Mouse (Mus musculus) heart, postnatal 0 days (tissue): Measurements from ENCODE around the gene St5. TPM values are rescaled to one million over a fixed set of nuclear protein-coding genes. Genes with fewer than 3 reads are reported as not detected.

Experiments
- ATAC-seq: fragments of 200-750 bp; cut with Nextera tagmentation; 2 replicates; pipeline ENCODE4 v1.8.0; 2017; ENCODE audit warnings: low read depth, moderate number of reproducible peaks, moderate library complexity; ENCODE audit not compliant: insufficient read depth
- DNase-seq: peaks from one replicate; pipeline ENCODE4 v3.0.0-alpha.2; 2016; ENCODE audit warnings: low spot score
- H3K27ac ChIP-seq: fragments of 300-500 bp; sonication (generic); 2 replicates; pipeline ENCODE4 v1.5.1; 2014; ENCODE audit warnings: low read depth, mild to moderate bottlenecking
- H3K27me3 ChIP-seq: fragments of 300-500 bp; sonication (generic); 2 replicates; pipeline ENCODE4 v1.6.1; 2014; ENCODE audit warnings: low read length, mixed read lengths; ENCODE audit not compliant: control insufficient read depth, insufficient read depth
- H3K36me3 ChIP-seq: fragments of 300-500 bp; sonication (generic); replicated peaks from 2 replicates; pipeline ENCODE4 v1.6.1; 2014; ENCODE audit warnings: low read length, mixed read lengths; ENCODE audit not compliant: control insufficient read depth, insufficient read depth
- H3K4me1 ChIP-seq: fragments of 300-500 bp; sonication (generic); 2 replicates; pipeline ENCODE4 v1.6.1; 2014; ENCODE audit warnings: antibody characterized with exemption; ENCODE audit not compliant: control insufficient read depth, insufficient read depth
- H3K4me2 ChIP-seq: fragments of 300-500 bp; sonication (generic); 2 replicates; pipeline ENCODE4 v1.6.1; 2014; ENCODE audit warnings: low read depth, mild to moderate bottlenecking, low read length, moderate library complexity
- H3K4me3 ChIP-seq: fragments of 300-500 bp; sonication (generic); 2 replicates; pipeline ENCODE4 v1.5.1; 2014; ENCODE audit warnings: low read depth, low read length
- H3K9ac ChIP-seq: fragments of 300-500 bp; sonication (generic); replicated peaks from 2 replicates; pipeline ENCODE4 v1.6.1; 2014; ENCODE audit warnings: low read depth, low read length, mixed read lengths
- H3K9me3 ChIP-seq: fragments of 300-500 bp; sonication (generic); replicated peaks from 2 replicates; pipeline ENCODE4 v1.6.1; 2016; ENCODE audit warnings: low read length; ENCODE audit not compliant: control insufficient read depth
- CTCF ChIP-seq: IDR thresholded peaks from 2 replicates; pipeline ENCODE4 v1.5.1; 2016; ENCODE audit warnings: antibody characterized with exemption, control low read depth, low read depth
- EP300 ChIP-seq: IDR thresholded peaks from 2 replicates; pipeline ENCODE4 v1.6.1; 2016; ENCODE audit warnings: antibody characterized with exemption, low read depth
- WGBS: fragments of 180-500 bp; shearing (Covaris S2); extraction: QIAGEN DNeasy Blood & Tissue Kit; methylation state at CpG from one replicate; pipeline ENCODE4 v1.1.7; 2014; 5-methylcytosine and 5-hydroxymethylcytosine counted together
- polyA plus RNA-seq: library from polyadenylated mRNA; unstranded; fragments of >200 nt; fragmentation: Nextera tagmentation; extraction: Ambion mirVana; gene quantifications from 2 replicates; pipeline ENCODE4 v1.2.1, GENCODE M21; 2015
- total RNA-seq: library from RNA; depleted of rRNA; stranded (reverse); fragments of >200 nt; gene quantifications from 2 replicates; pipeline ENCODE4 v1.2.3, GENCODE M21; 2014; ENCODE audit warnings: low replicate concordance

Gene St5
- total and polyA plus RNA-seq, 2 experiments from 2014 or later, result 28.8 to 58.8 TPM

GRCm38 (mm10) chr7:109497507-109497906, 205.9 kb downstream of the St5 start:
- no peak overlapping the region for H3K4me2 ChIP-seq
- H3K9me3 ChIP-seq, result no peaks in the 10 kb centered on the region
- DNase-seq, result no peak
- WGBS, result 59% methylated on average over 4 of the region's 4 CpGs
- no peak overlapping the region for H3K4me3 ChIP-seq
- no peak overlapping the region for H3K9ac ChIP-seq
- H3K27ac ChIP-seq, result no peak overlapping the region
- ATAC-seq, result no peak
- H3K27me3 ChIP-seq, result 0 out of 2 replicates have a peak, but pooled peaks cover 4% of the 10 kb centered on the region
- no peaks in the 10 kb centered on the region for H3K4me1 ChIP-seq
- no peaks in the 10 kb centered on the region for H3K36me3 ChIP-seq
- no peak for TF ChIP-seq CTCF
- TF ChIP-seq EP300, result no peak

- Histone ChIP-seq H3K9me3 (no peaks in the 10 kb centered on the region), H3K4me2 (peak overlapping the region; percentile 14; the same call in 1 of the 2 replicates), H3K27ac (no peak overlapping the region), H3K4me3 (no peak overlapping the region), H3K4me1 (no peaks in the 10 kb centered on the region), H3K27me3 (0 out of 2 replicates have a peak, but pooled peaks cover 4% of the 10 kb centered on the region), H3K9ac (no peak overlapping the region), H3K36me3 (no peaks in the 10 kb centered on the region)
- WGBS, result 19% methylated on average over 21 of the region's 21 CpGs
- ATAC-seq (no peak), DNase-seq (no peak)
- no peak for TF ChIP-seq EP300
- no peak for TF ChIP-seq CTCF
Observed at GRCm38 (mm10) chr7:109493319-109494316, 209.8 kb downstream of the St5 start.

- Histone ChIP-seq H3K4me1 (no peaks in the 10 kb centered on the region), H3K4me2 (no peak overlapping the region), H3K9ac (no peak overlapping the region), H3K4me3 (no peak overlapping the region), H3K27ac (no peak overlapping the region), H3K36me3 (no peaks in the 10 kb centered on the region), H3K27me3 (0 out of 2 replicates have a peak, but pooled peaks cover 4% of the 10 kb centered on the region), H3K9me3 (no peaks in the 10 kb centered on the region)
- WGBS, result 66% methylated on average over 18 of the region's 18 CpGs
- DNase-seq (no peak), ATAC-seq (no peak)
- TF ChIP-seq EP300, result no peak
- no peak for TF ChIP-seq CTCF
Observed at GRCm38 (mm10) chr7:109492616-109493318, 210.6 kb downstream of the St5 start.

- no peak overlapping the region for H3K27ac ChIP-seq
- no peaks in the 10 kb centered on the region for H3K9me3 ChIP-seq
- no peaks in the 10 kb centered on the region for H3K36me3 ChIP-seq
- ATAC-seq, result no peak
- no peaks in the 10 kb centered on the region for H3K27me3 ChIP-seq
- no peaks in the 10 kb centered on the region for H3K4me1 ChIP-seq
- 58% methylated on average over 5 of the region's 5 CpGs for WGBS
- H3K9ac ChIP-seq, result no peak overlapping the region
- TF ChIP-seq EP300 (no peak), CTCF (no peak)
- DNase-seq, result no peak
- H3K4me3 ChIP-seq, result no peak overlapping the region
- no peak overlapping the region for H3K4me2 ChIP-seq
Observed at GRCm38 (mm10) chr7:109484221-109484620, 219.2 kb downstream of the St5 start.

GRCm38 (mm10) chr7:109480765-109481197, 222.6 kb downstream of the St5 start:
- H3K36me3 ChIP-seq, result no peaks in the 10 kb centered on the region
- ATAC-seq (0 out of 2 replicates have a peak, but pooled peaks have one; percentile 20), DNase-seq (no peak)
- no peaks in the 10 kb centered on the region for H3K27me3 ChIP-seq
- no peak overlapping the region; the same call in 1 of the 2 replicates for H3K4me3 ChIP-seq
- H3K4me1 ChIP-seq, result no peaks in the 10 kb centered on the region
- no peak overlapping the region for H3K4me2 ChIP-seq
- no peak overlapping the region for H3K9ac ChIP-seq
- no peak overlapping the region for H3K27ac ChIP-seq
- TF ChIP-seq CTCF (no peak), EP300 (no peak)
- H3K9me3 ChIP-seq, result no peaks in the 10 kb centered on the region
- 31% methylated on average over 7 of the region's 7 CpGs for WGBS
